Mouse (Mus musculus): ENCODE data around the gene Txnip.
"Not testable (repeated sequence)": the region's sequence is repeated elsewhere in the genome, so short reads cannot be mapped to it uniquely, and the experiment has no call there.

Txnip gene

GRCm38 (mm10) chr3:96593374-96593773 lies 35.6 kb downstream of the Txnip start:
- ATAC-seq (ENCODE audit: low TSS enrichment), result no peak

- peak; percentile 64 for ATAC-seq (ENCODE audit: low TSS enrichment)
Observed at GRCm38 (mm10) chr3:96593790-96594560, 36.2 kb downstream of the Txnip start, which contains the start of gene Polr3gl. Polr3gl (minus strand) TSS chr3:96594181.

- no peak for ATAC-seq (ENCODE audit: low TSS enrichment)
Observed at GRCm38 (mm10) chr3:96594851-96595250, 37.1 kb downstream of the Txnip start.

GRCm38 (mm10) chr3:96595661-96596060 lies 37.9 kb downstream of the Txnip start:
- ATAC-seq (ENCODE audit: low TSS enrichment), result peak; percentile 21; the same call in 1 of the 2 replicates

GRCm38 (mm10) chr3:96596228-96596707 lies 38.5 kb downstream of the Txnip start, which contains the start of gene Ankrd34a:
Ankrd34a (plus strand) TSS chr3:96596636.
- ATAC-seq (ENCODE audit: low TSS enrichment), result peak; percentile 36

- ATAC-seq (ENCODE audit: low TSS enrichment), result no peak
Observed at GRCm38 (mm10) chr3:96596855-96597254, 39.1 kb downstream of the Txnip start.

GRCm38 (mm10) chr3:96597435-96597891 lies 39.7 kb downstream of the Txnip start:
- no peak for ATAC-seq (ENCODE audit: low TSS enrichment)

GRCm38 (mm10) chr3:96598156-96599068 lies 40.7 kb downstream of the Txnip start:
- ATAC-seq (ENCODE audit: low TSS enrichment), result no peak

GRCm38 (mm10) chr3:96599069-96599393 lies 41.3 kb downstream of the Txnip start:
- no peak for ATAC-seq (ENCODE audit: low TSS enrichment)

- ATAC-seq (ENCODE audit: low TSS enrichment), result no peak
Observed at GRCm38 (mm10) chr3:96599411-96599810, 41.7 kb downstream of the Txnip start.

GRCm38 (mm10) chr3:96600639-96601250 lies 43.0 kb downstream of the Txnip start, which contains the start of gene Lix1l:
Lix1l (plus strand) TSS chr3:96601149.
- ATAC-seq (ENCODE audit: low TSS enrichment), result peak; percentile 69

- no peak for ATAC-seq (ENCODE audit: low TSS enrichment)
Observed at GRCm38 (mm10) chr3:96601251-96601787, 43.6 kb downstream of the Txnip start.

GRCm38 (mm10) chr3:96601941-96602703 lies 44.4 kb downstream of the Txnip start:
- ATAC-seq (ENCODE audit: low TSS enrichment), result no peak

- no peak for ATAC-seq (ENCODE audit: low TSS enrichment)
Observed at GRCm38 (mm10) chr3:96602704-96603084, 44.9 kb downstream of the Txnip start.

GRCm38 (mm10) chr3:96603311-96603710 lies 45.6 kb downstream of the Txnip start:
- ATAC-seq (ENCODE audit: low TSS enrichment), result no peak

GRCm38 (mm10) chr3:96606007-96606406 lies 48.2 kb downstream of the Txnip start:
- ATAC-seq (ENCODE audit: low TSS enrichment), result not testable (repeated sequence)

- ATAC-seq (ENCODE audit: low TSS enrichment), result no peak
Observed at GRCm38 (mm10) chr3:96606618-96607017, 48.9 kb downstream of the Txnip start.
